Mouse (Mus musculus): ENCODE data around the gene Spdye4a.

DNA sequence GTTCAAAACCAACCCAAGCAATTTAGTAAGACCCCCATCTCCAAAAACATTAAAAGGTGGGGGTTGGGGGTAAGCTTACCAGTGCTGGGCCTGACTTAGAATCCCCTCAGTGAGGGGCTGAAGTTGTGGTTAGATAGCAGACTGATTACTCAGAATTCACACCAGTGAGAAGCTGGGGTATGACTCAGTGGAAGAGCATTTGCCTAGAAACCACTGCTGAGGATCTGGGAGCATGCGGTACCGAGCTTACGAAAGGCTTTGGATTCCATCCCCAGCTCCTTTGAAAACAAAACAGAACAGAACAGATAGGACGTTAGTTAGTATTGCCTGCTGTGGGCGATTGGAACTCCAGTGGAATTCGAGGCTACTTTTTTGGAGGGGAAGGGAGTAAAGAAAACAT, 45.0 kb upstream of the Spdye4a start:
- TF ChIP-seq GATA1 (IDR thresholded peaks at IDR 0.05; ENCODE audit: borderline replicate concordance, low read length) = no peak
- no peak for TF ChIP-seq FLI1 (IDR thresholded peaks at IDR 0.05; ENCODE audit: low read length)
